Mouse (Mus musculus) megakaryocyte-erythroid progenitor cell, adult 5-6 weeks (primary cell): Measurements from ENCODE around the gene Ssc4d. TPM values are rescaled to one million over a fixed set of nuclear protein-coding genes. Genes with fewer than 3 reads are reported as not detected.

Experiments used
- ATAC-seq: replicated peaks from 2 replicates; pipeline ENCODE4 v1.8.0; 2016; ENCODE audit warnings: mild to moderate bottlenecking, inconsistent platforms; ENCODE audit not compliant: severe bottlenecking, poor library complexity, low FRiP score, low TSS enrichment
- total RNA-seq, 2 experiments: library from RNA; stranded (forward) in 1 of 2; stranded (reverse) in 1 of 2; fragments of 200-1000, 215-1000 nt in 1 of 2; fragments of >200 nt in 1 of 2; fragmentation: Nextera tagmentation in 1 of 2; gene quantifications; 2 replicates each; pipeline ENCODE4 v1.2.3; 2014 to 2017

Gene Ssc4d
- total RNA-seq (2014; fragmentation: Nextera tagmentation) (1.7 and 3.2 TPM in 2 replicates), total RNA-seq (2017) (3.5 TPM in 1 of 2 replicates, not detected in the other)

- ATAC-seq = no peak
Observed at GRCm38 (mm10) chr5:135974365-135974764, at the start of gene Ssc4d. TSS of gene Ssc4d (minus strand) at chr5:135974531.

GRCm38 (mm10) chr5:136019907-136020306 is 45.6 kb upstream of the Ssc4d start:
- ATAC-seq = peak; percentile 51; the same call in 1 of the 2 replicates

GRCm38 (mm10) chr5:136018726-136019125 is 44.4 kb upstream of the Ssc4d start:
- ATAC-seq = no peak

GRCm38 (mm10) chr5:136017262-136017661 is 42.9 kb upstream of the Ssc4d start:
- ATAC-seq = peak; percentile 64

- ATAC-seq = no peak
Observed at GRCm38 (mm10) chr5:136016014-136016876, 41.9 kb upstream of the Ssc4d start.

GRCm38 (mm10) chr5:136015586-136015985 is 41.3 kb upstream of the Ssc4d start:
- ATAC-seq = no peak

- no peak for ATAC-seq
Observed at GRCm38 (mm10) chr5:136014877-136015276, 40.5 kb upstream of the Ssc4d start.

GRCm38 (mm10) chr5:136007745-136008144 is 33.4 kb upstream of the Ssc4d start:
- ATAC-seq = no peak

- no peak for ATAC-seq
Observed at GRCm38 (mm10) chr5:136004537-136004936, 30.2 kb upstream of the Ssc4d start.

GRCm38 (mm10) chr5:136002751-136003151 is 28.4 kb upstream of the Ssc4d start:
- ATAC-seq = no peak

GRCm38 (mm10) chr5:136002325-136002724 is 28.0 kb upstream of the Ssc4d start:
- no peak for ATAC-seq

GRCm38 (mm10) chr5:136001222-136001621 is 26.9 kb upstream of the Ssc4d start:
- ATAC-seq = no peak

- ATAC-seq = no peak
Observed at GRCm38 (mm10) chr5:135996162-135996561, 21.8 kb upstream of the Ssc4d start.

GRCm38 (mm10) chr5:135994725-135995687 is 20.7 kb upstream of the Ssc4d start, which contains the start of gene Dtx2:
TSS of gene Dtx2 (plus strand) at chr5:135994800.
- peak; percentile 97 for ATAC-seq

- no peak for ATAC-seq
Observed at GRCm38 (mm10) chr5:135994335-135994724, 20.0 kb upstream of the Ssc4d start.

- no peak for ATAC-seq
Observed at GRCm38 (mm10) chr5:135993381-135993965, 19.1 kb upstream of the Ssc4d start.

GRCm38 (mm10) chr5:135990601-135991000 is 16.3 kb upstream of the Ssc4d start:
- no peak for ATAC-seq

GRCm38 (mm10) chr5:135987248-135987647 is 12.9 kb upstream of the Ssc4d start:
- no peak; the same call in 1 of the 2 replicates for ATAC-seq

GRCm38 (mm10) chr5:135984546-135985044 is 10.3 kb upstream of the Ssc4d start:
- ATAC-seq = no peak
